Mouse (Mus musculus) erythroblast, embryonic 14.5 days (primary cell): Measurements from ENCODE around the gene Adgb.

Experiments
- GATA1 ChIP-seq: IDR thresholded peaks from 2 replicates; pipeline ENCODE4 v1.6.1; 2012; ENCODE audit warnings: low read length, inconsistent platforms, mixed read lengths
- TAL1 ChIP-seq: IDR thresholded peaks from 3 replicates; pipeline ENCODE4 v1.6.1; 2012; ENCODE audit warnings: low read length, inconsistent platforms, mixed read lengths

DNA sequence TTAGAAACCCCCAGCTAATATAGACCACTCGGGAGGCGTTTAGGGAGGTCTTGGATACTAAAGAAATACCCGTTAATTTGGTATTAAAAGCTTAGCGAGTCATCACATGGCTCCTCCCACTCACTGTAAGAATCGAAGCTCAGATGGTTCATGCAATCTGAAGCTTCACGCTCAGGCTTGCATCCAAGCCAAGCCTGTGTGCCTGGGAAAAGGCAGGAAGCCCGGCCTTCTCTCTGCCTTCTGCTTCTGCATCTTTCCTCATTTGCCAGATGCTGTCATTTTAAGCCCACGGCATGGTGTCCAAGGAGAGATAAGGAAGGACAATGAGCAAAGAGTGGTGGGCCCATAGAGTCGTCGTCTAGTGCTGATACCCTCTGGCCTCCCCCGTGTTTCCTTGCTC, 149.2 kb downstream of the Adgb start:
- TF ChIP-seq GATA1, result no peak
- no peak for TF ChIP-seq TAL1
